Mouse (Mus musculus) CH12.LX (cell line): Measurements from ENCODE around the gene Mplkip.

Source experiments
- CHD2 ChIP-seq: IDR thresholded peaks from 2 replicates; pipeline ENCODE4 v1.6.1; 2011; ENCODE audit warnings: low read length, improper control_type of control experiment
- CTCF ChIP-seq, 2 experiments: IDR thresholded peaks in 1 of 2; conservative IDR thresholded peaks in 1 of 2; 2 replicates each; pipeline ENCODE4 v1.5.1; 2011 to 2012; ENCODE audit warnings: low read depth in 2 of 2, low read length in 2 of 2, improper control_type of control experiment in 1 of 2, inconsistent platforms in 1 of 2, mild to moderate bottlenecking in 1 of 2, moderate library complexity in 1 of 2
- E2F4 ChIP-seq: IDR thresholded peaks from 2 replicates; pipeline ENCODE4 v1.6.1; 2011; ENCODE audit warnings: low read depth, low read length, improper control_type of control experiment; ENCODE audit not compliant: insufficient replicate concordance
- EP300 ChIP-seq: IDR thresholded peaks from 2 replicates; pipeline ENCODE4 v1.6.1; 2011; ENCODE audit warnings: low read length, improper control_type of control experiment
- ETS1 ChIP-seq: conservative IDR thresholded peaks from 2 replicates; pipeline ENCODE4 v1.6.1; 2012; ENCODE audit warnings: low read depth, mild to moderate bottlenecking, inconsistent platforms, low read length, improper control_type of control experiment, moderate library complexity
- HCFC1 ChIP-seq: IDR thresholded peaks from 2 replicates; pipeline ENCODE4 v1.6.1; 2012; ENCODE audit warnings: low read depth, mild to moderate bottlenecking, inconsistent platforms, low read length, improper control_type of control experiment
- NRF1 ChIP-seq: IDR thresholded peaks from 2 replicates; pipeline ENCODE4 v1.6.1; 2014; ENCODE audit warnings: low read depth, mild to moderate bottlenecking, inconsistent platforms, low read length, improper control_type of control experiment, moderate library complexity
- POLR2A ChIP-seq: IDR thresholded peaks from 2 replicates; pipeline ENCODE4 v1.6.1; 2011; ENCODE audit warnings: low read depth, mild to moderate bottlenecking, improper control_type of control experiment, low read length
- POLR2AphosphoS2 ChIP-seq: IDR thresholded peaks from 2 replicates; pipeline ENCODE4 v1.6.1; 2011; ENCODE audit warnings: low read depth, low read length, improper control_type of control experiment
- SMC3 ChIP-seq: IDR thresholded peaks from 2 replicates; pipeline ENCODE4 v1.6.1; 2011; ENCODE audit warnings: low read depth, low read length, improper control_type of control experiment
- TCF12 ChIP-seq: IDR thresholded peaks from 2 replicates; pipeline ENCODE4 v1.6.1; 2014; ENCODE audit warnings: low read depth, mild to moderate bottlenecking, inconsistent platforms, low read length, improper control_type of control experiment
- ZC3H11A ChIP-seq: IDR thresholded peaks from 2 replicates; pipeline ENCODE4 v1.6.1; 2012; ENCODE audit warnings: low read depth, mild to moderate bottlenecking, inconsistent platforms, low read length, improper control_type of control experiment
- ZKSCAN1 ChIP-seq: IDR thresholded peaks from 2 replicates; pipeline ENCODE4 v1.6.1; 2012; ENCODE audit warnings: low read depth, inconsistent platforms, low read length, improper control_type of control experiment, borderline replicate concordance
- ZNF384 ChIP-seq: IDR thresholded peaks from 2 replicates; pipeline ENCODE4 v1.6.1; 2012; ENCODE audit warnings: low read depth, low read length, improper control_type of control experiment, inconsistent platforms

GRCm38 (mm10) chr13:17700090-17700715 lies 5.2 kb downstream of the Mplkip start:
- TF ChIP-seq POLR2AphosphoS2 (no peak), POLR2A (no peak), EP300 (no peak), ETS1 (no peak), NRF1 (no peak), HCFC1 (no peak), CTCF (conservative IDR thresholded peaks at IDR 0.05 in 1 of 2, IDR thresholded peaks at IDR 0.05 in 1 of 2; ENCODE audit: low read depth in 2 of 2, low read length in 2 of 2) (no peak), E2F4 (no peak), CHD2 (no peak), ZKSCAN1 (no peak), SMC3 (no peak), ZC3H11A (no peak), ZNF384 (0 out of 2 replicates have a peak, but pooled peaks have one; percentile 26), TCF12 (no peak)
